Mouse (Mus musculus): ENCODE data around the gene Herc3.
"Not testable (repeated sequence)": the region's sequence is repeated elsewhere in the genome, so short reads cannot be mapped to it uniquely, and the experiment has no call there.

Herc3 gene

GRCm38 (mm10) chr6:58859517-58859916 lies 28.3 kb downstream of the Herc3 start:
- DNase-seq (ENCODE audit: low spot score), result no peak

GRCm38 (mm10) chr6:58862446-58862993 lies 31.3 kb downstream of the Herc3 start:
- DNase-seq (ENCODE audit: low spot score), result no peak

GRCm38 (mm10) chr6:58863631-58864235 lies 32.5 kb downstream of the Herc3 start:
- DNase-seq (ENCODE audit: low spot score), result no peak

GRCm38 (mm10) chr6:58867858-58868257 lies 36.6 kb downstream of the Herc3 start:
- not testable (repeated sequence) for DNase-seq (ENCODE audit: low spot score)

GRCm38 (mm10) chr6:58879572-58879971 lies 48.3 kb downstream of the Herc3 start:
- DNase-seq (ENCODE audit: low spot score), result no peak

GRCm38 (mm10) chr6:58879987-58880386 lies 48.7 kb downstream of the Herc3 start:
- no peak for DNase-seq (ENCODE audit: low spot score)

GRCm38 (mm10) chr6:58880861-58881260 lies 49.6 kb downstream of the Herc3 start:
- no peak for DNase-seq (ENCODE audit: low spot score)

- DNase-seq (ENCODE audit: low spot score), result no peak
These were observed 50.1 kb downstream of the Herc3 start for GRCm38 (mm10) chr6:58881363-58881762.

GRCm38 (mm10) chr6:58882271-58882670 lies 51.0 kb downstream of the Herc3 start:
- peak; percentile 10 for DNase-seq (ENCODE audit: low spot score)

GRCm38 (mm10) chr6:58889917-58890316 lies 58.7 kb downstream of the Herc3 start:
- DNase-seq (ENCODE audit: low spot score), result no peak

- DNase-seq (ENCODE audit: low spot score), result no peak
These were observed 62.0 kb downstream of the Herc3 start for GRCm38 (mm10) chr6:58893307-58893706.

- no peak for DNase-seq (ENCODE audit: low spot score)
These were observed 63.7 kb downstream of the Herc3 start for GRCm38 (mm10) chr6:58894994-58895393.

- no peak for DNase-seq (ENCODE audit: low spot score)
These were observed 65.4 kb downstream of the Herc3 start for GRCm38 (mm10) chr6:58896648-58897047.

- DNase-seq (ENCODE audit: low spot score), result no peak
These were observed 67.8 kb downstream of the Herc3 start for GRCm38 (mm10) chr6:58899076-58899475.

- DNase-seq (ENCODE audit: low spot score), result no peak
These were observed 69.3 kb downstream of the Herc3 start for GRCm38 (mm10) chr6:58900536-58900935.

- no peak for DNase-seq (ENCODE audit: low spot score)
These were observed 71.9 kb downstream of the Herc3 start for GRCm38 (mm10) chr6:58903171-58903570.

- DNase-seq (ENCODE audit: low spot score), result no peak
These were observed 73.3 kb downstream of the Herc3 start for GRCm38 (mm10) chr6:58904551-58904950.

- DNase-seq (ENCODE audit: low spot score), result peak; percentile 7
These were observed 75.6 kb downstream of the Herc3 start, which contains the start of gene Nap1l5 for GRCm38 (mm10) chr6:58906852-58907261. Nap1l5 (minus strand) TSS chr6:58907076.

- DNase-seq (ENCODE audit: low spot score), result no peak
These were observed 76.1 kb downstream of the Herc3 start for GRCm38 (mm10) chr6:58907336-58907735.

GRCm38 (mm10) chr6:58907791-58908190 lies 76.5 kb downstream of the Herc3 start:
- DNase-seq (ENCODE audit: low spot score), result no peak

- DNase-seq (ENCODE audit: low spot score), result no peak
These were observed 81.6 kb downstream of the Herc3 start for GRCm38 (mm10) chr6:58912842-58913241.

GRCm38 (mm10) chr6:58913551-58913950 lies 82.3 kb downstream of the Herc3 start:
- DNase-seq (ENCODE audit: low spot score), result no peak

GRCm38 (mm10) chr6:58913971-58914370 lies 82.7 kb downstream of the Herc3 start:
- DNase-seq (ENCODE audit: low spot score), result no peak

GRCm38 (mm10) chr6:58916498-58916897 lies 85.2 kb downstream of the Herc3 start:
- DNase-seq (ENCODE audit: low spot score), result no peak

All from MN1 (cell line).